Mouse (Mus musculus): ENCODE data around the gene Mcpt9. TPM values are rescaled to one million over a fixed set of nuclear protein-coding genes. Genes with fewer than 3 reads are reported as not detected.
"Not testable (repeated sequence)": the region's sequence is repeated elsewhere in the genome, so short reads cannot be mapped to it uniquely, and the experiment has no call there.

Gene Mcpt9
- polyA plus RNA-seq (2011; ENCODE audit: insufficient read depth, insufficient read length, low replicate concordance, missing spikeins): not detected in 2 replicates

GRCm38 (mm10) chr14:56030395-56030794 is at the start of gene Mcpt9:
Gene Mcpt9 (minus strand): TSS chr14:56030495.
- not testable (repeated sequence) for H3K4me1 ChIP-seq (ENCODE audit: control insufficient read depth, insufficient read depth, low read length); H3K4me3 ChIP-seq (replicated peaks; ENCODE audit: control insufficient read depth, low read depth, low read length); H3K27ac ChIP-seq (ENCODE audit: control insufficient read depth, insufficient read depth, low read depth, low read length, poor library complexity)
- WGBS: 70% methylated on average over 3 of the region's 3 CpGs

GRCm38 (mm10) chr14:56062213-56062612 is 31.9 kb upstream of the Mcpt9 start, which contains the start of gene Mcpt4:
Gene Mcpt4 (minus strand): TSS chr14:56062313.
- not testable (repeated sequence) for H3K4me3 ChIP-seq (replicated peaks; ENCODE audit: control insufficient read depth, low read depth, low read length); H3K4me1 ChIP-seq (ENCODE audit: control insufficient read depth, insufficient read depth, low read length); H3K27ac ChIP-seq (ENCODE audit: control insufficient read depth, insufficient read depth, low read depth, low read length, poor library complexity)
- WGBS: 59% methylated on average over 3 of the region's 3 CpGs

- TF ChIP-seq POLR2A (IDR thresholded peaks at IDR 0.05; ENCODE audit: borderline replicate concordance, control insufficient read depth, low read depth, low read length) (no peak), CTCF (IDR thresholded peaks at IDR 0.05; ENCODE audit: control insufficient read depth, insufficient read depth, low read length) (no peak)
- 68% methylated on average over 4 of the region's 4 CpGs for WGBS
- Histone ChIP-seq H3K27ac (ENCODE audit: control insufficient read depth, insufficient read depth, low read depth, low read length, poor library complexity) (no peak overlapping the region), H3K4me1 (ENCODE audit: control insufficient read depth, insufficient read depth, low read length) (no peaks in the 10 kb centered on the region), H3K4me3 (replicated peaks; ENCODE audit: control insufficient read depth, low read depth, low read length) (no peak overlapping the region)
Measured at GRCm38 (mm10) chr14:56057722-56058121, 27.4 kb upstream of the Mcpt9 start.

- H3K4me1 ChIP-seq (ENCODE audit: control insufficient read depth, insufficient read depth, low read length): no peaks in the 10 kb centered on the region
- 37% methylated on average over 3 of the region's 3 CpGs for WGBS
- no peak for TF ChIP-seq CTCF (IDR thresholded peaks at IDR 0.05; ENCODE audit: control insufficient read depth, insufficient read depth, low read length)
- no peak for TF ChIP-seq POLR2A (IDR thresholded peaks at IDR 0.05; ENCODE audit: borderline replicate concordance, control insufficient read depth, low read depth, low read length)
- no peak overlapping the region for H3K4me3 ChIP-seq (replicated peaks; ENCODE audit: control insufficient read depth, low read depth, low read length)
- H3K27ac ChIP-seq (ENCODE audit: control insufficient read depth, insufficient read depth, low read depth, low read length, poor library complexity): no peak overlapping the region
Measured at GRCm38 (mm10) chr14:56055408-56055807, 25.1 kb upstream of the Mcpt9 start.

- not testable (repeated sequence) for H3K27ac ChIP-seq (ENCODE audit: control insufficient read depth, insufficient read depth, low read depth, low read length, poor library complexity)
Measured at GRCm38 (mm10) chr14:56041792-56042191, 11.5 kb upstream of the Mcpt9 start, which contains the start of gene Mcpt2. Gene Mcpt2 (plus strand): TSS chr14:56042041.

GRCm38 (mm10) chr14:56034433-56034832 is 4.1 kb upstream of the Mcpt9 start:
- TF ChIP-seq POLR2A (IDR thresholded peaks at IDR 0.05; ENCODE audit: borderline replicate concordance, control insufficient read depth, low read depth, low read length) (no peak), CTCF (IDR thresholded peaks at IDR 0.05; ENCODE audit: control insufficient read depth, insufficient read depth, low read length) (no peak)
- 13% methylated on average over 2 of the region's 2 CpGs for WGBS
- Histone ChIP-seq H3K4me3 (replicated peaks; ENCODE audit: control insufficient read depth, low read depth, low read length) (no peak overlapping the region), H3K27ac (ENCODE audit: control insufficient read depth, insufficient read depth, low read depth, low read length, poor library complexity) (no peak overlapping the region), H3K4me1 (ENCODE audit: control insufficient read depth, insufficient read depth, low read length) (no peaks in the 10 kb centered on the region)

More at GRCm38 (mm10) chr14:56041792-56042191, 11.5 kb upstream of the Mcpt9 start, which contains the start of gene Mcpt2:
- H3K4me3 ChIP-seq (replicated peaks; ENCODE audit: control insufficient read depth, low read depth, low read length); H3K4me1 ChIP-seq (ENCODE audit: control insufficient read depth, insufficient read depth, low read length): not testable (repeated sequence)
- WGBS: 58% methylated on average over 1 of the region's 1 CpGs

- not testable (repeated sequence) for H3K4me3 ChIP-seq (replicated peaks; ENCODE audit: control insufficient read depth, low read depth, low read length); H3K4me1 ChIP-seq (ENCODE audit: control insufficient read depth, insufficient read depth, low read length); H3K27ac ChIP-seq (ENCODE audit: control insufficient read depth, insufficient read depth, low read depth, low read length, poor library complexity)
- 68% methylated on average over 4 of the region's 4 CpGs for WGBS
Measured at GRCm38 (mm10) chr14:56021305-56021704, 9.0 kb downstream of the Mcpt9 start.

GRCm38 (mm10) chr14:56019446-56019845 is 10.8 kb downstream of the Mcpt9 start:
- no peak overlapping the region for H3K27ac ChIP-seq (ENCODE audit: control insufficient read depth, insufficient read depth, low read depth, low read length, poor library complexity)
- WGBS: 19% methylated on average over 1 of the region's 1 CpGs
- TF ChIP-seq CTCF (IDR thresholded peaks at IDR 0.05; ENCODE audit: control insufficient read depth, insufficient read depth, low read length) (no peak), POLR2A (IDR thresholded peaks at IDR 0.05; ENCODE audit: borderline replicate concordance, control insufficient read depth, low read depth, low read length) (no peak)
- H3K4me3 ChIP-seq (replicated peaks; ENCODE audit: control insufficient read depth, low read depth, low read length): no peak overlapping the region
- H3K4me1 ChIP-seq (ENCODE audit: control insufficient read depth, insufficient read depth, low read length): no peaks in the 10 kb centered on the region

- 57% methylated on average over 3 of the region's 3 CpGs for WGBS
- not testable (repeated sequence) for H3K4me3 ChIP-seq (replicated peaks; ENCODE audit: control insufficient read depth, low read depth, low read length); H3K4me1 ChIP-seq (ENCODE audit: control insufficient read depth, insufficient read depth, low read length); H3K27ac ChIP-seq (ENCODE audit: control insufficient read depth, insufficient read depth, low read depth, low read length, poor library complexity)
Measured at GRCm38 (mm10) chr14:56017671-56018070, 12.6 kb downstream of the Mcpt9 start, which contains the start of gene Mcpt1. Gene Mcpt1 (plus strand): TSS chr14:56017971.

- H3K4me3 ChIP-seq (replicated peaks; ENCODE audit: control insufficient read depth, low read depth, low read length): no peak overlapping the region
- no peak overlapping the region for H3K27ac ChIP-seq (ENCODE audit: control insufficient read depth, insufficient read depth, low read depth, low read length, poor library complexity)
- no peaks in the 10 kb centered on the region for H3K4me1 ChIP-seq (ENCODE audit: control insufficient read depth, insufficient read depth, low read length)
- WGBS: 46% methylated on average over 2 of the region's 2 CpGs
- TF ChIP-seq POLR2A (IDR thresholded peaks at IDR 0.05; ENCODE audit: borderline replicate concordance, control insufficient read depth, low read depth, low read length): no peak
- no peak for TF ChIP-seq CTCF (IDR thresholded peaks at IDR 0.05; ENCODE audit: control insufficient read depth, insufficient read depth, low read length)
Measured at GRCm38 (mm10) chr14:56013924-56014323, 16.4 kb downstream of the Mcpt9 start.

Measured in bone marrow, adult 2 months (tissue).